Mouse (Mus musculus): ENCODE measurements around the gene Sgk1. TPM values are rescaled to one million over a fixed set of nuclear protein-coding genes. Genes with fewer than 3 reads are reported as not detected.

Sgk1 gene
- polyA plus RNA-seq, 1 experiment from 2014 or later = 150 TPM

- no peaks in the 10 kb centered on the region for H3K9me3 ChIP-seq (replicated peaks; ENCODE audit: low read length)
- no peak overlapping the region for H3K9ac ChIP-seq (ENCODE audit: low read depth, low read length)
- H3K4me2 ChIP-seq (ENCODE audit: low read length) = no peak overlapping the region
- 63% methylated on average over 8 of the region's 8 CpGs for WGBS
- no peaks in the 10 kb centered on the region for H3K27me3 ChIP-seq (ENCODE audit: insufficient read depth, low read length)
- no peak overlapping the region for H3K4me3 ChIP-seq (replicated peaks; ENCODE audit: low read depth, low read length)
- H3K27ac ChIP-seq = no peak overlapping the region
- H3K4me1 ChIP-seq (replicated peaks; ENCODE audit: insufficient read depth, low read length) = no peaks in the 10 kb centered on the region
- no peaks in the 10 kb centered on the region for H3K36me3 ChIP-seq (ENCODE audit: insufficient read depth, low read length)
- ATAC-seq (replicated peaks; ENCODE audit: low FRiP score, low read depth) (no peak), DNase-seq (ENCODE audit: low spot score) (no peak)
- no peak for TF ChIP-seq CTCF (IDR thresholded peaks at IDR 0.05; ENCODE audit: low read depth)
Measured at GRCm38 (mm10) chr10:21843861-21844260, 38.1 kb upstream of the Sgk1 start.

GRCm38 (mm10) chr10:21844391-21844790 lies 37.6 kb upstream of the Sgk1 start:
- DNase-seq (ENCODE audit: low spot score) (no peak), ATAC-seq (replicated peaks; ENCODE audit: low FRiP score, low read depth) (no peak)
- no peak for TF ChIP-seq CTCF (IDR thresholded peaks at IDR 0.05; ENCODE audit: low read depth)
- 76% methylated on average over 7 of the region's 7 CpGs for WGBS
- no peak overlapping the region for H3K9ac ChIP-seq (ENCODE audit: low read depth, low read length)
- H3K4me1 ChIP-seq (replicated peaks; ENCODE audit: insufficient read depth, low read length) = no peaks in the 10 kb centered on the region
- no peak overlapping the region for H3K4me2 ChIP-seq (ENCODE audit: low read length)
- H3K9me3 ChIP-seq (replicated peaks; ENCODE audit: low read length) = no peaks in the 10 kb centered on the region
- no peak overlapping the region for H3K27ac ChIP-seq
- no peaks in the 10 kb centered on the region for H3K27me3 ChIP-seq (ENCODE audit: insufficient read depth, low read length)
- H3K36me3 ChIP-seq (ENCODE audit: insufficient read depth, low read length) = no peaks in the 10 kb centered on the region
- no peak overlapping the region for H3K4me3 ChIP-seq (replicated peaks; ENCODE audit: low read depth, low read length)

GRCm38 (mm10) chr10:21845601-21846282 lies 36.2 kb upstream of the Sgk1 start:
- 92% methylated on average over 10 of the region's 10 CpGs for WGBS
- H3K27me3 ChIP-seq (ENCODE audit: insufficient read depth, low read length) = no peaks in the 10 kb centered on the region

GRCm38 (mm10) chr10:21846366-21846765 lies 35.6 kb upstream of the Sgk1 start:
- no peaks in the 10 kb centered on the region for H3K9me3 ChIP-seq (replicated peaks; ENCODE audit: low read length)
- DNase-seq (ENCODE audit: low spot score) (no peak), ATAC-seq (replicated peaks; ENCODE audit: low FRiP score, low read depth) (no peak)
- H3K4me3 ChIP-seq (replicated peaks; ENCODE audit: low read depth, low read length) = no peak overlapping the region
- no peaks in the 10 kb centered on the region for H3K27me3 ChIP-seq (ENCODE audit: insufficient read depth, low read length)
- no peak for TF ChIP-seq CTCF (IDR thresholded peaks at IDR 0.05; ENCODE audit: low read depth)
- no peak overlapping the region for H3K9ac ChIP-seq (ENCODE audit: low read depth, low read length)
- H3K4me2 ChIP-seq (ENCODE audit: low read length) = no peak overlapping the region
- no peak overlapping the region for H3K27ac ChIP-seq
- H3K4me1 ChIP-seq (replicated peaks; ENCODE audit: insufficient read depth, low read length) = no peaks in the 10 kb centered on the region
- WGBS = 90% methylated on average over 9 of the region's 9 CpGs
- no peaks in the 10 kb centered on the region for H3K36me3 ChIP-seq (ENCODE audit: insufficient read depth, low read length)

More at GRCm38 (mm10) chr10:21845601-21846282, 36.2 kb upstream of the Sgk1 start:
- Histone ChIP-seq H3K27ac (no peak overlapping the region), H3K4me2 (ENCODE audit: low read length) (no peak overlapping the region), H3K9ac (ENCODE audit: low read depth, low read length) (no peak overlapping the region), H3K9me3 (replicated peaks; ENCODE audit: low read length) (no peaks in the 10 kb centered on the region), H3K36me3 (ENCODE audit: insufficient read depth, low read length) (no peaks in the 10 kb centered on the region), H3K4me1 (replicated peaks; ENCODE audit: insufficient read depth, low read length) (no peaks in the 10 kb centered on the region), H3K4me3 (replicated peaks; ENCODE audit: low read depth, low read length) (no peak overlapping the region)
- no peak for DNase-seq (ENCODE audit: low spot score)
- no peak for ATAC-seq (replicated peaks; ENCODE audit: low FRiP score, low read depth)
- TF ChIP-seq CTCF (IDR thresholded peaks at IDR 0.05; ENCODE audit: low read depth) = no peak

- H3K27ac ChIP-seq = no peak overlapping the region
- no peak overlapping the region for H3K4me3 ChIP-seq (replicated peaks; ENCODE audit: low read depth, low read length)
- H3K9me3 ChIP-seq (replicated peaks; ENCODE audit: low read length) = no peaks in the 10 kb centered on the region
- H3K4me2 ChIP-seq (ENCODE audit: low read length) = no peak overlapping the region
- no peaks in the 10 kb centered on the region for H3K36me3 ChIP-seq (ENCODE audit: insufficient read depth, low read length)
- DNase-seq (ENCODE audit: low spot score) (no peak), ATAC-seq (replicated peaks; ENCODE audit: low FRiP score, low read depth) (no peak)
- no peak for TF ChIP-seq CTCF (IDR thresholded peaks at IDR 0.05; ENCODE audit: low read depth)
- no peaks in the 10 kb centered on the region for H3K27me3 ChIP-seq (ENCODE audit: insufficient read depth, low read length)
- 83% methylated on average over 11 of the region's 11 CpGs for WGBS
- H3K4me1 ChIP-seq (replicated peaks; ENCODE audit: insufficient read depth, low read length) = no peaks in the 10 kb centered on the region
- H3K9ac ChIP-seq (ENCODE audit: low read depth, low read length) = no peak overlapping the region
Measured at GRCm38 (mm10) chr10:21847026-21847820, 34.8 kb upstream of the Sgk1 start.

- Histone ChIP-seq H3K27ac (no peak overlapping the region), H3K9me3 (replicated peaks; ENCODE audit: low read length) (no peaks in the 10 kb centered on the region), H3K9ac (ENCODE audit: low read depth, low read length) (no peak overlapping the region), H3K27me3 (ENCODE audit: insufficient read depth, low read length) (no peaks in the 10 kb centered on the region), H3K4me2 (ENCODE audit: low read length) (no peak overlapping the region), H3K4me3 (replicated peaks; ENCODE audit: low read depth, low read length) (no peak overlapping the region), H3K4me1 (replicated peaks; ENCODE audit: insufficient read depth, low read length) (no peaks in the 10 kb centered on the region), H3K36me3 (ENCODE audit: insufficient read depth, low read length) (no peaks in the 10 kb centered on the region)
- DNase-seq (ENCODE audit: low spot score) (no peak), ATAC-seq (replicated peaks; ENCODE audit: low FRiP score, low read depth) (no peak)
- no peak for TF ChIP-seq CTCF (IDR thresholded peaks at IDR 0.05; ENCODE audit: low read depth)
- WGBS = 74% methylated on average over 16 of the region's 16 CpGs
Measured at GRCm38 (mm10) chr10:21847931-21848670, 33.9 kb upstream of the Sgk1 start.

Data from kidney, postnatal 0 days (tissue).